Mouse (Mus musculus) limb, embryonic 14.5 days (tissue): ENCODE results near the gene Rps3. TPM values are rescaled to one million over a fixed set of nuclear protein-coding genes. Genes with fewer than 3 reads are reported as not detected.
A peak's percentile ranks its signal among the peaks of the same experiment; 100 is the strongest.

ENCODE experiments used
- ATAC-seq: fragments of 200-750 bp; cut with Nextera tagmentation; 2 replicates; pipeline ENCODE4 v1.8.0; 2017; ENCODE audit warnings: low read depth, moderate number of reproducible peaks, moderate TSS enrichment; ENCODE audit not compliant: low FRiP score
- DNase-seq: peaks from one replicate; pipeline ENCODE4 v3.0.0-alpha.2; 2015; ENCODE audit warnings: low spot score
- H3K27ac ChIP-seq: fragments of 300-500 bp; sonication (generic); replicated peaks from 2 replicates; pipeline ENCODE4 v1.5.1; 2014; ENCODE audit warnings: low read depth, mild to moderate bottlenecking, low read length, moderate library complexity, mixed read lengths
- H3K27me3 ChIP-seq: fragments of 300-500 bp; sonication (generic); 2 replicates; pipeline ENCODE4 v1.6.1; 2014; ENCODE audit warnings: low read length, mixed read lengths; ENCODE audit not compliant: control insufficient read depth, insufficient read depth
- H3K36me3 ChIP-seq: fragments of 300-500 bp; sonication (generic); 2 replicates; pipeline ENCODE4 v1.6.1; 2014; ENCODE audit warnings: mild to moderate bottlenecking, low read length, moderate library complexity, mixed read lengths; ENCODE audit not compliant: control insufficient read depth, insufficient read depth
- H3K4me1 ChIP-seq: fragments of 300-500 bp; sonication (generic); 2 replicates; pipeline ENCODE4 v1.6.1; 2014; ENCODE audit warnings: antibody characterized with exemption, low read length, mixed read lengths; ENCODE audit not compliant: control insufficient read depth, insufficient read depth
- H3K4me2 ChIP-seq: fragments of 300-500 bp; sonication (generic); replicated peaks from 2 replicates; pipeline ENCODE4 v1.6.1; 2014; ENCODE audit warnings: low read depth, mild to moderate bottlenecking, low read length, moderate library complexity; ENCODE audit not compliant: severe bottlenecking
- H3K4me3 ChIP-seq: fragments of 300-500 bp; sonication (generic); replicated peaks from 2 replicates; pipeline ENCODE4 v1.5.1; 2014; ENCODE audit warnings: low read length
- H3K9ac ChIP-seq: fragments of 300-500 bp; sonication (generic); 2 replicates; pipeline ENCODE4 v1.6.1; 2014; ENCODE audit warnings: mild to moderate bottlenecking, low read depth, low read length, moderate library complexity; ENCODE audit not compliant: severe bottlenecking
- H3K9me3 ChIP-seq: fragments of 300-500 bp; sonication (generic); 2 replicates; pipeline ENCODE4 v1.6.1; 2016; ENCODE audit warnings: low read length; ENCODE audit not compliant: control insufficient read depth
- POLR2A ChIP-seq: fragments of 200-500 bp; IDR thresholded peaks from 2 replicates; pipeline ENCODE4 v1.8.0; 2012; ENCODE audit warnings: inconsistent platforms, mild to moderate bottlenecking, moderate library complexity, borderline replicate concordance; ENCODE audit not compliant: insufficient read depth, insufficient read length; ENCODE audit errors: extremely low read depth
- WGBS: fragments of 180-500 bp; shearing (Covaris S2); extraction: QIAGEN DNeasy Blood & Tissue Kit; methylation state at CpG from one replicate; pipeline ENCODE4 v1.1.7; 2014; 5-methylcytosine and 5-hydroxymethylcytosine counted together
- polyA plus RNA-seq, 2 experiments: library from polyadenylated mRNA; depleted of rRNA in 1 of 2; stranded (reverse) in 1 of 2; unstranded in 1 of 2; fragments of >200 nt; fragmentation: Nextera tagmentation in 1 of 2; extraction: Ambion mirVana in 1 of 2; gene quantifications; 2 replicates each; pipeline versions ENCODE4 v1.2.1 to v1.2.3; 2012 to 2014

Rps3 gene
- polyA plus RNA-seq, 2 experiments: 945 to 1,221 TPM

GRCm38 (mm10) chr7:99459888-99460652, 23.5 kb downstream of the Rps3 start:
- WGBS: 85% methylated on average over 14 of the region's 15 CpGs
- Histone ChIP-seq H3K4me3 (no peak overlapping the region), H3K4me2 (no peak overlapping the region), H3K9me3 (no peaks in the 10 kb centered on the region), H3K36me3 (peaks cover 10% of the 10 kb centered on the region; the same call in 1 of the 2 replicates), H3K9ac (no peak overlapping the region), H3K27me3 (no peaks in the 10 kb centered on the region), H3K4me1 (no peaks in the 10 kb centered on the region), H3K27ac (no peak overlapping the region)
- ATAC-seq: no peak
- no peak for DNase-seq
- TF ChIP-seq POLR2A: no peak

- WGBS: 75% methylated on average over 8 of the region's 8 CpGs
These were observed 24.7 kb downstream of the Rps3 start for GRCm38 (mm10) chr7:99458849-99459248.

GRCm38 (mm10) chr7:99454044-99454443, 29.5 kb downstream of the Rps3 start:
- TF ChIP-seq POLR2A: no peak
- no peaks in the 10 kb centered on the region for H3K4me1 ChIP-seq
- H3K4me3 ChIP-seq: no peak overlapping the region
- ATAC-seq (no peak), DNase-seq (no peak)
- no peak overlapping the region for H3K4me2 ChIP-seq
- no peaks in the 10 kb centered on the region for H3K36me3 ChIP-seq
- no peaks in the 10 kb centered on the region for H3K9me3 ChIP-seq
- H3K27ac ChIP-seq: no peak overlapping the region
- 71% methylated on average over 4 of the region's 4 CpGs for WGBS
- no peaks in the 10 kb centered on the region for H3K27me3 ChIP-seq
- no peak overlapping the region for H3K9ac ChIP-seq

More at GRCm38 (mm10) chr7:99458849-99459248, 24.7 kb downstream of the Rps3 start:
- Histone ChIP-seq H3K9ac (no peak overlapping the region), H3K4me1 (no peaks in the 10 kb centered on the region), H3K27me3 (no peaks in the 10 kb centered on the region), H3K9me3 (no peaks in the 10 kb centered on the region), H3K27ac (no peak overlapping the region), H3K4me3 (no peak overlapping the region), H3K4me2 (no peak overlapping the region), H3K36me3 (peaks cover 10% of the 10 kb centered on the region; the same call in 1 of the 2 replicates)
- ATAC-seq (no peak), DNase-seq (no peak)
- no peak for TF ChIP-seq POLR2A

GRCm38 (mm10) chr7:99452859-99453258, 30.7 kb downstream of the Rps3 start:
- 84% methylated on average over 7 of the region's 7 CpGs for WGBS
- H3K27me3 ChIP-seq: no peaks in the 10 kb centered on the region

GRCm38 (mm10) chr7:99450703-99451102, 32.8 kb downstream of the Rps3 start:
- H3K9me3 ChIP-seq: no peaks in the 10 kb centered on the region
- H3K27me3 ChIP-seq: no peaks in the 10 kb centered on the region
- H3K27ac ChIP-seq: no peak overlapping the region
- TF ChIP-seq POLR2A: no peak
- H3K4me3 ChIP-seq: no peak overlapping the region
- no peak overlapping the region for H3K9ac ChIP-seq
- WGBS: 0% methylated on average over 3 of the region's 3 CpGs
- ATAC-seq (peak; percentile 64), DNase-seq (peak; percentile 83)
- H3K36me3 ChIP-seq: no peaks in the 10 kb centered on the region
- no peak overlapping the region for H3K4me2 ChIP-seq
- H3K4me1 ChIP-seq: no peaks in the 10 kb centered on the region

More at GRCm38 (mm10) chr7:99452859-99453258, 30.7 kb downstream of the Rps3 start:
- Histone ChIP-seq H3K27ac (no peak overlapping the region), H3K4me3 (no peak overlapping the region), H3K36me3 (no peaks in the 10 kb centered on the region), H3K4me1 (no peaks in the 10 kb centered on the region), H3K4me2 (no peak overlapping the region), H3K9ac (no peak overlapping the region), H3K9me3 (no peaks in the 10 kb centered on the region)
- DNase-seq (no peak), ATAC-seq (no peak)
- TF ChIP-seq POLR2A: no peak
